Mouse (Mus musculus) midbrain, embryonic 14.5 days (tissue): ENCODE data around the gene Rdh19. TPM values are rescaled to one million over a fixed set of nuclear protein-coding genes. Genes with fewer than 3 reads are reported as not detected.
"Not testable (repeated sequence)": the region's sequence is repeated elsewhere in the genome, so short reads cannot be mapped to it uniquely, and the experiment has no call there.

Experiments used
- ATAC-seq: fragments of 200-750 bp; cut with Nextera tagmentation; 2 replicates; pipeline ENCODE4 v1.8.0; 2017; ENCODE audit warnings: moderate number of reproducible peaks, moderate library complexity; ENCODE audit not compliant: low FRiP score, low TSS enrichment
- DNase-seq: peaks from one replicate; pipeline ENCODE4 v3.0.0-alpha.2; 2015
- H3K27ac ChIP-seq: fragments of 300-500 bp; sonication (generic); replicated peaks from 2 replicates; pipeline ENCODE4 v1.5.1; 2014; ENCODE audit warnings: mild to moderate bottlenecking, low read depth, low read length, moderate library complexity
- H3K27me3 ChIP-seq: fragments of 300-500 bp; sonication (generic); 2 replicates; pipeline ENCODE4 v1.6.1; 2014; ENCODE audit warnings: low read length, control low read depth, mixed read lengths; ENCODE audit not compliant: control insufficient read depth, insufficient read depth
- H3K36me3 ChIP-seq: fragments of 300-500 bp; sonication (generic); 2 replicates; pipeline ENCODE4 v1.6.1; 2014; ENCODE audit warnings: low read length, control low read depth; ENCODE audit not compliant: control insufficient read depth, insufficient read depth
- H3K4me1 ChIP-seq: fragments of 300-500 bp; sonication (generic); 2 replicates; pipeline ENCODE4 v1.6.1; 2014; ENCODE audit warnings: mild to moderate bottlenecking, antibody characterized with exemption, low read length, control low read depth; ENCODE audit not compliant: control insufficient read depth, insufficient read depth
- H3K4me2 ChIP-seq: fragments of 300-500 bp; sonication (generic); 2 replicates; pipeline ENCODE4 v1.6.1; 2014; ENCODE audit warnings: mild to moderate bottlenecking, low read length, moderate library complexity
- H3K4me3 ChIP-seq: fragments of 300-500 bp; sonication (generic); replicated peaks from 2 replicates; pipeline ENCODE4 v1.5.1; 2014; ENCODE audit warnings: low read depth, low read length
- H3K9ac ChIP-seq: fragments of 300-500 bp; sonication (generic); replicated peaks from 2 replicates; pipeline ENCODE4 v1.6.1; 2014; ENCODE audit warnings: mild to moderate bottlenecking, low read length, moderate library complexity
- H3K9me3 ChIP-seq: fragments of 300-500 bp; sonication (generic); 2 replicates; pipeline ENCODE4 v1.6.1; 2016; ENCODE audit warnings: low read length, control low read depth, mixed read lengths; ENCODE audit not compliant: control insufficient read depth
- whole genome bisulfite sequencing: fragments of 180-500 bp; shearing (Covaris S2); extraction: QIAGEN DNeasy Blood & Tissue Kit; methylation state at CpG from one replicate; pipeline ENCODE4 v1.1.7; 2014; 5-methylcytosine and 5-hydroxymethylcytosine counted together
- polyA plus RNA-seq: library from polyadenylated mRNA; unstranded; fragments of >200 nt; fragmentation: Nextera tagmentation; extraction: Ambion mirVana; gene quantifications from 2 replicates; pipeline ENCODE4 v1.2.1, GENCODE M21; 2014

The Rdh19 gene
- polyA plus RNA-seq = not detected in 2 replicates

- Histone ChIP-seq H3K4me1 (no peaks in the 10 kb centered on the region), H3K36me3 (no peaks in the 10 kb centered on the region), H3K27me3 (no peaks in the 10 kb centered on the region), H3K4me3 (no peak within 1 kb of the TSS), H3K9me3 (no peaks in the 10 kb centered on the region), H3K4me2 (no peak within 1 kb of the TSS), H3K27ac (no peak within 1 kb of the TSS), H3K9ac (no peak within 1 kb of the TSS)
- DNase-seq (no peak), ATAC-seq (no peak)
- whole genome bisulfite sequencing = 93% methylated on average over 1 of the region's 1 CpGs
Observed at GRCm38 (mm10) chr10:127849628-127850027, at the start of gene Rdh19. Rdh19 (plus strand) TSS chr10:127849928.

- ATAC-seq (no peak), DNase-seq (no peak)
- Histone ChIP-seq H3K9ac (no peak within 1 kb of the TSS), H3K27ac (no peak within 1 kb of the TSS), H3K4me1 (no peaks in the 10 kb centered on the region), H3K4me2 (no peak within 1 kb of the TSS), H3K27me3 (no peaks in the 10 kb centered on the region), H3K36me3 (no peaks in the 10 kb centered on the region), H3K9me3 (no peaks in the 10 kb centered on the region), H3K4me3 (no peak within 1 kb of the TSS)
- WGBS = 91% methylated on average over 6 of the region's 6 CpGs
Observed at GRCm38 (mm10) chr10:127800891-127801290, 48.8 kb upstream of the Rdh19 start, which contains the start of gene Rdh16. Rdh16 (plus strand) TSS chr10:127801152.

- Histone ChIP-seq H3K9me3 (no peaks in the 10 kb centered on the region), H3K4me1 (no peaks in the 10 kb centered on the region), H3K4me3 (no peak overlapping the region), H3K4me2 (no peak overlapping the region), H3K9ac (no peak overlapping the region), H3K27ac (no peak overlapping the region), H3K27me3 (no peaks in the 10 kb centered on the region), H3K36me3 (no peaks in the 10 kb centered on the region)
- WGBS = 90% methylated on average over 2 of the region's 2 CpGs
- DNase-seq = no peak
- no peak for ATAC-seq
Observed at GRCm38 (mm10) chr10:127801612-127802011, 48.1 kb upstream of the Rdh19 start.

- H3K36me3 ChIP-seq = no peaks in the 10 kb centered on the region
- no peaks in the 10 kb centered on the region for H3K27me3 ChIP-seq
- ATAC-seq (no peak), DNase-seq (no peak)
- H3K9ac ChIP-seq = no peak overlapping the region
- H3K4me1 ChIP-seq = no peaks in the 10 kb centered on the region
- WGBS = 75% methylated on average over 5 of the region's 5 CpGs
- H3K4me2 ChIP-seq = no peak overlapping the region
- H3K9me3 ChIP-seq = no peaks in the 10 kb centered on the region
- H3K27ac ChIP-seq = no peak overlapping the region
- no peak overlapping the region for H3K4me3 ChIP-seq
Observed at GRCm38 (mm10) chr10:127802236-127802635, 47.5 kb upstream of the Rdh19 start.

- Histone ChIP-seq H3K36me3 (no peaks in the 10 kb centered on the region), H3K27me3 (no peaks in the 10 kb centered on the region), H3K9me3 (no peaks in the 10 kb centered on the region), H3K4me2 (no peak overlapping the region), H3K4me1 (no peaks in the 10 kb centered on the region), H3K27ac (no peak overlapping the region), H3K4me3 (no peak overlapping the region), H3K9ac (no peak overlapping the region)
- ATAC-seq (no peak), DNase-seq (no peak)
- WGBS = 49% methylated on average over 7 of the region's 7 CpGs
Observed at GRCm38 (mm10) chr10:127804416-127804815, 45.3 kb upstream of the Rdh19 start.

- Histone ChIP-seq H3K27me3 (no peaks in the 10 kb centered on the region), H3K9me3 (peaks cover 1% of the 10 kb centered on the region; the same call in 1 of the 2 replicates), H3K9ac (no peak overlapping the region), H3K4me2 (no peak overlapping the region), H3K27ac (no peak overlapping the region), H3K4me3 (no peak overlapping the region), H3K36me3 (no peaks in the 10 kb centered on the region), H3K4me1 (no peaks in the 10 kb centered on the region)
- DNase-seq (no peak), ATAC-seq (no peak)
Observed at GRCm38 (mm10) chr10:127815888-127816287, 33.8 kb upstream of the Rdh19 start.

GRCm38 (mm10) chr10:127817268-127817910 is 32.3 kb upstream of the Rdh19 start:
- not testable (repeated sequence) for H3K4me1 ChIP-seq, H3K9ac ChIP-seq, ATAC-seq, H3K4me3 ChIP-seq, H3K27me3 ChIP-seq, H3K36me3 ChIP-seq, H3K27ac ChIP-seq, H3K9me3 ChIP-seq, DNase-seq, H3K4me2 ChIP-seq
- WGBS = 72% methylated on average over 4 of the region's 4 CpGs

GRCm38 (mm10) chr10:127821806-127822205 is 27.9 kb upstream of the Rdh19 start:
- not testable (repeated sequence) for H3K36me3 ChIP-seq, ATAC-seq, DNase-seq, H3K4me1 ChIP-seq, H3K27ac ChIP-seq, H3K4me3 ChIP-seq, H3K9ac ChIP-seq, H3K27me3 ChIP-seq, H3K9me3 ChIP-seq, H3K4me2 ChIP-seq
- WGBS = 90% methylated on average over 2 of the region's 2 CpGs

- H3K4me1 ChIP-seq = no peaks in the 10 kb centered on the region
- peak; percentile 2 for DNase-seq
- no peak overlapping the region for H3K27ac ChIP-seq
- H3K27me3 ChIP-seq = no peaks in the 10 kb centered on the region
- no peak overlapping the region for H3K9ac ChIP-seq
- ATAC-seq = no peak
- WGBS = 82% methylated on average over 6 of the region's 6 CpGs
- no peaks in the 10 kb centered on the region for H3K36me3 ChIP-seq
- H3K4me2 ChIP-seq = no peak overlapping the region
- H3K9me3 ChIP-seq = peaks cover 3% of the 10 kb centered on the region; the same call in 1 of the 2 replicates
- H3K4me3 ChIP-seq = no peak overlapping the region
Observed at GRCm38 (mm10) chr10:127825386-127825785, 24.3 kb upstream of the Rdh19 start.
